Mouse (Mus musculus): ENCODE results near the gene Prdm10. TPM values are rescaled to one million over a fixed set of nuclear protein-coding genes. Genes with fewer than 3 reads are reported as not detected.

Prdm10 gene
- polyA plus RNA-seq, 1 experiment, result 9.3 TPM

DNA sequence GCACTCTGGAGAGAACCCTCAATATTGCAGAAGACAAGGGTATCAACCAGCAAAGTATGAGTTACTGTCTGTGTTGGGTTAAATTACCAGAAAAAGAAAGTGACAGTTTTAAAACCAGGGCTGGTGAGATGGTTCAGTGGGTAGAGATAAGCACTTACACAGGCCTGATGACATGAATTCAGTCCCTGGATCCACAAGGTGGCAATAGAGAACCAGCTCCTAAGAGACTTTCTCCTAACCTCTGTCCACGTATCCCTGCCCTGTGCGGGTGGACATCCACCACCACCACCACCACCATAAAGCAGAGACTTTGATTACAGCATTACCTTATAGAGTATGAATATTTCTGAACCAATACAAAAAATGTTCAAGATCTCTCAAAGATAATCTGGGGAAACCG lies 51.6 kb downstream of the Prdm10 start:
- 64% methylated on average over 3 of the region's 3 CpGs for WGBS

DNA sequence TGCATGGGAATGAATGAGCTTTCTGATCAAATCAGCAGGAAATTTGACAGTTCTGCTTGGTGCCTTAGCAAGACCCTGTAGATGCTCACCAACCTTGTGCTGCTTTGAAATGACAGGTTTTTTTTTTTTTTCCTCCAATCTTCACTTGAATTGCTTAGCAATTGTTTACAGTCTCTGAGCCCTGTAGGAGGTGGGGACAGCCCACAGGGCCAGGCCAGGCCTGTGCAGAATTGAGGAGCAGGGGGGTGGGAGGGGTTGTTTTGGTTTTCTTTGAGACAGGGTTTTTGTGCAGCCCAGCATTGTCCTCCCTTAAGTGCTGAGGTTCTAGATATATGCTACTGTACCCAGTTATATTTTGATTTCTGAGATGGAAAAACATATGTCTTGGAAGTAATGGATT lies 52.5 kb downstream of the Prdm10 start:
- peaks cover 17% of the 10 kb centered on the region for H3K36me3 ChIP-seq (ENCODE audit: control insufficient read depth, insufficient read depth, low read length)
- H3K4me1 ChIP-seq (ENCODE audit: control insufficient read depth, insufficient read depth, insufficient read length, low read length), result no peaks in the 10 kb centered on the region
- H3K27ac ChIP-seq (ENCODE audit: insufficient read depth, low read depth, low read length), result no peak overlapping the region
- H3K4me3 ChIP-seq (ENCODE audit: low read depth, low read length), result no peak overlapping the region
- TF ChIP-seq POLR2A (IDR thresholded peaks at IDR 0.05; ENCODE audit: low read depth, low read length) (no peak), CTCF (IDR thresholded peaks at IDR 0.05; ENCODE audit: extremely low read depth, insufficient read length, insufficient replicate concordance, low read depth, low read length) (no peak)
- H3K27me3 ChIP-seq (ENCODE audit: control insufficient read depth, insufficient read depth, low read length), result no peaks in the 10 kb centered on the region

More for the DNA sequence above, 51.6 kb downstream of the Prdm10 start:
- no peaks in the 10 kb centered on the region for H3K27me3 ChIP-seq (ENCODE audit: control insufficient read depth, insufficient read depth, low read length)
- no peaks in the 10 kb centered on the region for H3K4me1 ChIP-seq (ENCODE audit: control insufficient read depth, insufficient read depth, insufficient read length, low read length)
- peaks cover 19% of the 10 kb centered on the region for H3K36me3 ChIP-seq (ENCODE audit: control insufficient read depth, insufficient read depth, low read length)
- H3K27ac ChIP-seq (ENCODE audit: insufficient read depth, low read depth, low read length), result no peak overlapping the region
- TF ChIP-seq POLR2A (IDR thresholded peaks at IDR 0.05; ENCODE audit: low read depth, low read length) (no peak), CTCF (IDR thresholded peaks at IDR 0.05; ENCODE audit: extremely low read depth, insufficient read length, insufficient replicate concordance, low read depth, low read length) (peak; percentile 16; the same call in 1 of the 2 replicates)
- H3K4me3 ChIP-seq (ENCODE audit: low read depth, low read length), result no peak overlapping the region

DNA sequence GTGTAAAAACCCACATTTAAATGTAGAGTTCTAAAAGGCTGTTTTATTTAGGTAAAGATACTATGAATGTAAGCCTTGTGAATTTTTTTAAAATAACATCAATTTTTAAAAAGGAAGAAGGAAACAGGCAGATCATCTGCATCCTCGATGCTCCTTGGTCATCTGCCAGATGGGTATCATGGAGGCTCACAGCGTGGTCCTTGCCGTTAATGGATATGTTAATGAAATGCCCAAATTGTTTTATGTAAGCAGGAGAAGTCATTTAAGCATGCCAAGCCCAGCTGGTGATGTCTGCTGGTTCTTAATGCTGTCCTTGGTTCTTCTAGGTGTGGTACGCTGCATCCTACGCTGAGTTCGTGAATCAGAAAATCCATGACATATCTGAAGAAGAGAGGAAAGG lies 54.7 kb downstream of the Prdm10 start:
- TF ChIP-seq POLR2A (IDR thresholded peaks at IDR 0.05; ENCODE audit: low read depth, low read length) (no peak), CTCF (IDR thresholded peaks at IDR 0.05; ENCODE audit: extremely low read depth, insufficient read length, insufficient replicate concordance, low read depth, low read length) (no peak)
- Histone ChIP-seq H3K4me1 (ENCODE audit: control insufficient read depth, insufficient read depth, insufficient read length, low read length) (no peaks in the 10 kb centered on the region), H3K27me3 (ENCODE audit: control insufficient read depth, insufficient read depth, low read length) (no peaks in the 10 kb centered on the region), H3K4me3 (ENCODE audit: low read depth, low read length) (no peak overlapping the region), H3K36me3 (ENCODE audit: control insufficient read depth, insufficient read depth, low read length) (peaks cover 11% of the 10 kb centered on the region; the same call in 1 of the 2 replicates), H3K27ac (ENCODE audit: insufficient read depth, low read depth, low read length) (no peak overlapping the region)
- whole genome bisulfite sequencing, result 92% methylated on average over 6 of the region's 6 CpGs

DNA sequence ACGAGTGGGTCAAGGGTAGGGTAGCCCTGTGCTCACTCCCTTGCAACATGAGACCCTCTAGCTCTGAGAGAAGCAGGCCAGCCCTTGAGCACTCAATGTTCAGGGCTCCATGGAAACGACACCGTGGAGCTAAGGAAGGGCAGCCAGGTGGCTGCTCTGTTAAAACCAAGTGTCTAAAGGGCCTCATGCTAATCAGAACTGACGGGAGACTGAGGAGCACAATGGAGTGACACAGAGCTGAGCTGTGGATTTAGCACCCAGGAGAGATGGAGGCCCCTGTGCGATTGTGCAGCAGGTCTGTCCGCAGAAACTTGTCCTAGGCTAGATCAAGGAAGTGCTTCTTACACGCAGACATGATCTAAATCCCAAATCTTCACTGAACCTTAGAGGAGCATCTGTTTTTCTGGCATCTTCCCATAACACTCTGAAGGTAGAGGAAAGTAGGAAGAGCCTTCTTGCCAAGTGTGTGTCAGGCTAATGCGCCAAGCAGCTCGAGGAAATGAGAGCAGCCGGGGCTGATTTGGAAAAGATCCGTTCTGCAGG lies 64.0 kb downstream of the Prdm10 start:
- no peak overlapping the region for H3K4me3 ChIP-seq (ENCODE audit: low read depth, low read length)
- H3K36me3 ChIP-seq (ENCODE audit: control insufficient read depth, insufficient read depth, low read length), result peaks cover 7% of the 10 kb centered on the region; the same call in 1 of the 2 replicates
- no peaks in the 10 kb centered on the region for H3K27me3 ChIP-seq (ENCODE audit: control insufficient read depth, insufficient read depth, low read length)
- no peaks in the 10 kb centered on the region for H3K4me1 ChIP-seq (ENCODE audit: control insufficient read depth, insufficient read depth, insufficient read length, low read length)
- no peak overlapping the region for H3K27ac ChIP-seq (ENCODE audit: insufficient read depth, low read depth, low read length)
- TF ChIP-seq CTCF (IDR thresholded peaks at IDR 0.05; ENCODE audit: extremely low read depth, insufficient read length, insufficient replicate concordance, low read depth, low read length) (no peak), POLR2A (IDR thresholded peaks at IDR 0.05; ENCODE audit: low read depth, low read length) (no peak)
- WGBS, result 81% methylated on average over 11 of the region's 11 CpGs

DNA sequence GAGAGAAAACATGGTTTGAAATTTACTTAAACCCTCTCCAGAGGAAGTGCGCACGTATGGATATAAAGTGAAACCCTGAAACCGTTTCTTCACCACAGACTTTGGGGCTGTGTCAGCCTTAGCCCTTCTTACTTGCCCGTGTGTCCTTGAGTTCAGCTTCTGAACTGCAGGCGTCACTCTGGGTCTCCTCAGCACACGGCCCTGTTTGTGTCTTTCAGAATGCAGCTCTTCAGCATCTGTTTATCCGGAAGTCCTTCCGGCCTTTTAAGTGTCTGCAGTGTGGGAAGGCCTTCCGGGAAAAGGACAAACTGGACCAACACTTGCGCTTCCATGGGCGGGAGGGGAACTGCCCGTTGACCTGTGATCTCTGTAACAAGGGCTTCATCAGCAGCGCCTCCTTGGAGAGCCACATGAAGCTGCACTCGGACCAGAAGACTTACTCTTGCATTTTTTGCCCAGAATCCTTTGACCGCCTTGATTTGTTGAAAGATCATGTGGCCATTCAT lies 66.3 kb downstream of the Prdm10 start:
- Histone ChIP-seq H3K4me1 (ENCODE audit: control insufficient read depth, insufficient read depth, insufficient read length, low read length) (no peaks in the 10 kb centered on the region), H3K36me3 (ENCODE audit: control insufficient read depth, insufficient read depth, low read length) (peaks cover 9% of the 10 kb centered on the region; the same call in 1 of the 2 replicates), H3K27me3 (ENCODE audit: control insufficient read depth, insufficient read depth, low read length) (no peaks in the 10 kb centered on the region), H3K4me3 (ENCODE audit: low read depth, low read length) (no peak overlapping the region), H3K27ac (ENCODE audit: insufficient read depth, low read depth, low read length) (no peak overlapping the region)
- no peak for TF ChIP-seq CTCF (IDR thresholded peaks at IDR 0.05; ENCODE audit: extremely low read depth, insufficient read length, insufficient replicate concordance, low read depth, low read length)
- no peak for TF ChIP-seq POLR2A (IDR thresholded peaks at IDR 0.05; ENCODE audit: low read depth, low read length)
- WGBS, result 82% methylated on average over 15 of the region's 15 CpGs

DNA sequence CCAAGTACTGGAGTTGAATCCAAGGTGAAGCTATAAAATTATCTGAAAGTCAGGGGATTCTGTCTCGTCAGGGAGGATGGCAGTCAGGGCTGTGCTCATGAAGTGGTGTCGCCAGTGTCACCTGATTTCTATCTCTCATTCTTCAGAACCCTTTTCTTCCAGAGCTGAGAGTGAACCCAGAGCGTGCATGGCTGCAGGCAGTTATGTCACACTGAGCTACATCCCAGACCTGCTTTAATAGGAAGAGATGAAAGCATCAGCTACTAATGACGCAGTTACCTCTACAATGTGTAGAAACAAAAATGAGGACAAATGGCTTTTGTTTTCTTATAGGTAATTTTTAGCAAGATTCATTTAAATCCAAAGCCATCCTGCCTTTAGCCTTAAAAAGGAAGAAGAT lies 68.1 kb downstream of the Prdm10 start:
- TF ChIP-seq CTCF (IDR thresholded peaks at IDR 0.05; ENCODE audit: extremely low read depth, insufficient read length, insufficient replicate concordance, low read depth, low read length) (no peak), POLR2A (IDR thresholded peaks at IDR 0.05; ENCODE audit: low read depth, low read length) (no peak)
- 86% methylated on average over 4 of the region's 4 CpGs for WGBS
- no peaks in the 10 kb centered on the region for H3K4me1 ChIP-seq (ENCODE audit: control insufficient read depth, insufficient read depth, insufficient read length, low read length)
- no peak overlapping the region for H3K27ac ChIP-seq (ENCODE audit: insufficient read depth, low read depth, low read length)
- H3K36me3 ChIP-seq (ENCODE audit: control insufficient read depth, insufficient read depth, low read length), result peaks cover 11% of the 10 kb centered on the region; the same call in 1 of the 2 replicates
- no peak overlapping the region for H3K4me3 ChIP-seq (ENCODE audit: low read depth, low read length)
- H3K27me3 ChIP-seq (ENCODE audit: control insufficient read depth, insufficient read depth, low read length), result no peaks in the 10 kb centered on the region

GRCm38 (mm10) chr9:31348915-31349314 lies 68.6 kb downstream of the Prdm10 start:
- peaks cover 13% of the 10 kb centered on the region for H3K36me3 ChIP-seq (ENCODE audit: control insufficient read depth, insufficient read depth, low read length)
- TF ChIP-seq POLR2A (IDR thresholded peaks at IDR 0.05; ENCODE audit: low read depth, low read length), result no peak
- TF ChIP-seq CTCF (IDR thresholded peaks at IDR 0.05; ENCODE audit: extremely low read depth, insufficient read length, insufficient replicate concordance, low read depth, low read length), result peak; percentile 93
- H3K4me1 ChIP-seq (ENCODE audit: control insufficient read depth, insufficient read depth, insufficient read length, low read length), result no peaks in the 10 kb centered on the region
- 66% methylated on average over 11 of the region's 11 CpGs for WGBS
- no peak overlapping the region for H3K27ac ChIP-seq (ENCODE audit: insufficient read depth, low read depth, low read length)
- no peak overlapping the region for H3K4me3 ChIP-seq (ENCODE audit: low read depth, low read length)
- no peaks in the 10 kb centered on the region for H3K27me3 ChIP-seq (ENCODE audit: control insufficient read depth, insufficient read depth, low read length)

Data from small intestine, adult 2 months (tissue).